Mouse (Mus musculus) intestine, postnatal 0 days (tissue): ENCODE data around the gene Gm11444. TPM values are rescaled to one million over a fixed set of nuclear protein-coding genes. Genes with fewer than 3 reads are reported as not detected.

ENCODE experiments used
- ATAC-seq: fragments of 200-750 bp; cut with Nextera tagmentation; 2 replicates; pipeline ENCODE4 v1.8.0; 2017; ENCODE audit warnings: mild to moderate bottlenecking, moderate TSS enrichment, moderate library complexity
- H3K27ac ChIP-seq: fragments of 300-500 bp; sonication (generic); 2 replicates; pipeline ENCODE4 v1.5.1; 2014; ENCODE audit warnings: mild to moderate bottlenecking, low read depth, low read length, moderate library complexity
- H3K27me3 ChIP-seq: fragments of 300-500 bp; sonication (generic); replicated peaks from 2 replicates; pipeline ENCODE4 v1.6.1; 2014; ENCODE audit warnings: low read length, mixed read lengths; ENCODE audit not compliant: control insufficient read depth, insufficient read depth
- H3K36me3 ChIP-seq: fragments of 300-500 bp; sonication (generic); 2 replicates; pipeline ENCODE4 v1.6.1; 2014; ENCODE audit warnings: mild to moderate bottlenecking, moderate library complexity; ENCODE audit not compliant: control insufficient read depth, insufficient read depth
- H3K4me1 ChIP-seq: fragments of 300-500 bp; sonication (generic); replicated peaks from 2 replicates; pipeline ENCODE4 v1.6.1; 2014; ENCODE audit warnings: antibody characterized with exemption, low read length, mixed read lengths; ENCODE audit not compliant: control insufficient read depth, insufficient read depth
- H3K4me2 ChIP-seq: fragments of 300-500 bp; sonication (generic); replicated peaks from 2 replicates; pipeline ENCODE4 v1.6.1; 2014; ENCODE audit warnings: low read depth, mild to moderate bottlenecking, moderate library complexity
- H3K4me3 ChIP-seq: fragments of 300-500 bp; sonication (generic); 2 replicates; pipeline ENCODE4 v1.5.1; 2014; ENCODE audit warnings: low read depth, low read length
- H3K9ac ChIP-seq: fragments of 300-500 bp; sonication (generic); 2 replicates; pipeline ENCODE4 v1.6.1; 2014; ENCODE audit warnings: mild to moderate bottlenecking, low read depth, low read length
- H3K9me3 ChIP-seq: fragments of 300-500 bp; sonication (generic); 2 replicates; pipeline ENCODE4 v1.6.1; 2016; ENCODE audit warnings: mixed run types; ENCODE audit not compliant: control insufficient read depth
- CTCF ChIP-seq: sonication (generic); IDR thresholded peaks from 2 replicates; pipeline ENCODE4 v1.5.1; 2016; ENCODE audit warnings: low read depth, mild to moderate bottlenecking, control low read depth, antibody characterized with exemption, moderate library complexity
- WGBS: fragments of 180-500 bp; shearing (Covaris S2); extraction: QIAGEN DNeasy Blood & Tissue Kit; methylation state at CpG from one replicate; pipeline ENCODE4 v1.1.7; 2014; 5-methylcytosine and 5-hydroxymethylcytosine counted together
- polyA plus RNA-seq: library from polyadenylated mRNA; unstranded; fragments of >200 nt; fragmentation: Nextera tagmentation; extraction: Ambion mirVana; gene quantifications from 2 replicates; pipeline ENCODE4 v1.2.1, GENCODE M21; 2015

Gm11444 gene
- polyA plus RNA-seq, 1 experiment from 2014 or later: not detected

DNA sequence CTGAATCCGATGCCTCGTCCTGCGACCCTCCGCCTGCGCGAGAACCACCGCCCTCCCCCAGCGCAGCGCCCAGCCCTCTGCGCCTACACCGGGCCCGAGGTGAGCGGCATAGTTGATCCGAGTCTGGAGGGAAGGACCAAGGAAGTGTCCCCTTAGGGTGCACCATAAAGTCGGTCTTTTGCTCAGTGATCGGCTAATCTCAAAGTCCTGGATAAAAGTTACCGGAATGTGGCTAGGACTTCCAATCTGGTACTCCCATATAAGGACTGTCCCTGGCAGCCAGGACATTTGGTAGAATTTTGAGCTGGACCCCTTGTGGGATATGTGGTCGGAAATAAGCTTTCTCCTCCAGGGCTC, 12.9 kb downstream of the Gm11444 start:
- Histone ChIP-seq H3K9me3 (no peaks in the 10 kb centered on the region), H3K4me3 (peak overlapping the region; percentile 60), H3K4me2 (peak overlapping the region; percentile 90), H3K27me3 (peaks cover 94% of the 10 kb centered on the region), H3K36me3 (peaks cover 11% of the 10 kb centered on the region; the same call in 1 of the 2 replicates), H3K4me1 (0 out of 2 replicates have a peak, but pooled peaks cover 4% of the 10 kb centered on the region), H3K9ac (0 out of 2 replicates have a peak overlapping the region, but pooled peaks have one; percentile 7), H3K27ac (peak overlapping the region; percentile 21; the same call in 1 of the 2 replicates)
- ATAC-seq: no peak
- 15% methylated on average over 18 of the region's 18 CpGs for WGBS
- no peak for TF ChIP-seq CTCF

DNA sequence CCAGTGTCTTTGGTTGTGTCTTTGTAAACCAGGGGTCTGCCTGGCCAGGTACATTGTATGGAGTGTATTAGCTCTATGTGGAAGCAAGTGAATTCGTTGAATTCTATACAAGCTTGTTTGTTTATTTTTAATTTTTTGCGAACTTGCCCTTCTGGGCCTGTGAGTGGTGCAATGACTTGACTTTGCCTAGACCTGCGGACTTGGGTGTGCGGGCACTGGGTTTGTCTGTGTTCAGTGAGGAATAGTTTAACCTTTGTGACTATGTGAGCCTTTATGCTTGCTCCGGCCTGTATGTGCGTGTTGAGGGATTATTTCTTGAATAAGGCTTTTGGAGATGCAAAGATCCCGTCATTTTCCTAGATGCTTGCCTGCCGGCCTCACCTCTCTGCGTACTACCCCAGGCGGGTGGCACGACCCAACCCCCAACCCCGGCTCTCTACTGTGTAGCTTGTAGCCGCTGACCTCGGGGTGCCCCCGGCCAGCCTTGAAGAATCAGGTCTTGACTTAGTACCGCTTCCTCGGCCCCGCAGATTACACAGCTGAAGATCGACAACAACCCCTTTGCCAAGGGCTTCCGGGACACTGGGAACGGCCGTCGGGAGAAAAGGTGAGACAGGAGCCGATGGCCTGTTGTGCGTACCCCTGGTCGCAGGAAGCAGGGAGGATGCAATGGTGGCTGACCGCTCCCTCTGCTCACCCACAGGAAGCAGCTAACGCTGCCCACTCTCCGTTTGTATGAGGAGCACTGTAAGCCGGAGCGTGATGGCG, 13.4 kb downstream of the Gm11444 start:
- Histone ChIP-seq H3K27ac (peak overlapping the region; percentile 21; the same call in 1 of the 2 replicates), H3K4me3 (peak overlapping the region; percentile 60), H3K36me3 (peaks cover 11% of the 10 kb centered on the region; the same call in 1 of the 2 replicates), H3K9ac (0 out of 2 replicates have a peak overlapping the region, but pooled peaks have one; percentile 7), H3K4me2 (peak overlapping the region; percentile 90), H3K9me3 (no peaks in the 10 kb centered on the region), H3K4me1 (0 out of 2 replicates have a peak, but pooled peaks cover 6% of the 10 kb centered on the region), H3K27me3 (peaks cover 94% of the 10 kb centered on the region)
- no peak for ATAC-seq
- TF ChIP-seq CTCF: no peak
- 27% methylated on average over 32 of the region's 32 CpGs for WGBS

DNA sequence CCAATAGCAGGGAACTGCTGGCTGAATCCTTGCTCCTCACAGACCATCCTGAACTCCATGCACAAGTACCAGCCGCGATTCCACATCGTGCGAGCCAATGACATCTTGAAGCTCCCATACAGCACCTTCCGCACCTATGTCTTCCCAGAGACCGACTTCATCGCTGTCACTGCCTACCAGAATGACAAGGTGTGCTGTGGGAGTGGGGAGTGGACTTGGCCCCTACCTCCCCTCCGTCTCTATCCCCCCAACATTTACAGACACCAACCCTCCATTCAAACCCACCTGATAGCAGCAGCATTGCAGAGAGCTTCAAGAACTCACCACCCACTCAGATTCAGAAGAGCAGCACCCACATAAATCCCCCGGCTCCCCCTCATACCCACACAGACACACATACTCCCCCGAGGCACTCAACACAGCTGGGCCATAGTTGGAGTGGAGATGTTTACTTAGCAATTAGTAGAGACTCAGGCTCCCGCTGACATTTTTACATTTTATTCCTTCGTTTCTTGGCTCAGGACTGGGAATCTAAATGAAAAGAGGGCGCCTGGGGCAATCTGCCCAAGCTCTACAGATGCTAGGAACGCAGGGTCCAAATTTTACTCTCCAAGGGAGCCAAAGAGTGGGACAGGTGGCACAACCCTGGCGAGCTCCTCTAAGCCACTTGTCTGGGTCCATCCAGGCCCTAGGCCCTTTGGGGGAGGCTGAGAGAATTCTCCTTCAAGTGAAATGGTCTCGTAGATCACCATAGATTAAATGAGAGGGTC, 14.2 kb downstream of the Gm11444 start:
- no peak for ATAC-seq
- 40% methylated on average over 16 of the region's 16 CpGs for WGBS
- H3K27me3 ChIP-seq: peaks cover 94% of the 10 kb centered on the region
- H3K9me3 ChIP-seq: no peaks in the 10 kb centered on the region
- peak overlapping the region; percentile 60 for H3K4me3 ChIP-seq
- H3K9ac ChIP-seq: no peak overlapping the region
- peak overlapping the region; percentile 90 for H3K4me2 ChIP-seq
- no peak overlapping the region for H3K27ac ChIP-seq
- 0 out of 2 replicates have a peak, but pooled peaks cover 6% of the 10 kb centered on the region for H3K4me1 ChIP-seq
- no peak for TF ChIP-seq CTCF
- peaks cover 11% of the 10 kb centered on the region; the same call in 1 of the 2 replicates for H3K36me3 ChIP-seq

DNA sequence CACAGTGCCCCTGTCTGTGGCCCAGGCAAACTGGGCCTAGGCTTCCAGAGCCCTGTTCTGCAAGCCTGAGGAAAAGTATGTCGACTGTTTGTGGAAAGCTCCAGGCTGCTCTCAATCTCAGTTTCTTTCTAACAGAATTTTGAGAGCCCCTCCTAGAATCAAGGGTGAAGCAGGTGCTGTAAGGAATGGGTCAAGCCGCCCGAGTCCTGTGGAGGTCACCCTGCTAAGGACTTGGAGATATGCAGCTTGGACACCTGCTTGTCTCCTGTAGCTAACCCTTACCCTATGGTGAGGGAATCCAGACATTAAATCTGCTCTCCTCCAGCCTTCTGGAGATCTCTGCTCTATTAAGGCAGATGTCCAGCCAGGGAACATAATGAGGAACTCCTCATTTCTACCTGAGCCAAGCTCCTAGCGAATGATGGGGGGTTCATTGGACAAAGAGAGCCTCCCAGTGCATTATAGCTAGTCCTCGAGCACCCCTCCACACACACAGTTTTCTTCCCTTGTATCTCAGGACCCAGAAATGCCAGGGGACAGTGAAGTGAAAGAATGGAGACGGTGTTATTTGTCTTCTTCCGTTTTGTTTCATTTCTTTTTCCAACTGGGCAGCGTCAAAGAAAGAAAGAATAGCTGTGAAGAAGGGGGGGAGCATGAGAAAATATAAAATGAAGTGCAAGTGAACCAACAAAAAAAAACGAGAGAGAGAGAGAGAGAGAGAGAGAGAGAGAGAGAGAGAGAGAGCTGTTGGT, 15.0 kb downstream of the Gm11444 start:
- H3K9ac ChIP-seq: peak overlapping the region; percentile 64
- no peak for ATAC-seq
- 0 out of 2 replicates have a peak, but pooled peaks cover 6% of the 10 kb centered on the region for H3K4me1 ChIP-seq
- peak overlapping the region; percentile 90 for H3K4me2 ChIP-seq
- no peaks in the 10 kb centered on the region for H3K9me3 ChIP-seq
- WGBS: 51% methylated on average over 9 of the region's 9 CpGs
- H3K27ac ChIP-seq: no peak overlapping the region
- peaks cover 94% of the 10 kb centered on the region for H3K27me3 ChIP-seq
- H3K36me3 ChIP-seq: peaks cover 11% of the 10 kb centered on the region; the same call in 1 of the 2 replicates
- no peak for TF ChIP-seq CTCF
- H3K4me3 ChIP-seq: peak overlapping the region; percentile 60

DNA sequence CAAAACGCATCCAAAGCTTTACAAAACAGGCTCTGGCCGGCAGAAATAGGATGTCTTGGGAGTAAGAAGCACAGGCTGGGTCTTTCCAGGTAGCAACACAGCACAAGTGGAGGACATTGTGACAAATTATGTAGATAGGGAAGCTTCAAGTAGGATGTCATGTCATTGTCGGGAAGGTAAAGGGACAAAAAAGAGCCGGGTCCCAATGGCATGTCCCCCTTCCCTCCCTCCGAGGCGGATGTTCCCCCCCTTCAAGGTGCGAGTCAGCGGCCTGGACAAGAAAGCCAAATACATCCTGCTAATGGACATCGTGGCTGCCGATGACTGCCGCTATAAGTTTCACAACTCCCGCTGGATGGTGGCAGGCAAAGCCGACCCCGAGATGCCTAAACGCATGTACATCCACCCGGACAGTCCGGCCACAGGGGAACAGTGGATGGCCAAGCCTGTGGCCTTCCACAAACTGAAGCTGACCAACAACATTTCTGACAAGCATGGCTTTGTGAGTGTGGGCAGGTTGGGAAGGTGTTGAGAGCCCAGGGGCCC, 15.7 kb downstream of the Gm11444 start:
- WGBS: 51% methylated on average over 17 of the region's 17 CpGs
- Histone ChIP-seq H3K27me3 (peaks cover 94% of the 10 kb centered on the region), H3K9ac (peak overlapping the region; percentile 64), H3K4me1 (0 out of 2 replicates have a peak, but pooled peaks cover 6% of the 10 kb centered on the region), H3K27ac (no peak overlapping the region), H3K36me3 (peaks cover 11% of the 10 kb centered on the region; the same call in 1 of the 2 replicates), H3K9me3 (no peaks in the 10 kb centered on the region), H3K4me2 (peak overlapping the region; percentile 90), H3K4me3 (peak overlapping the region; percentile 60)
- ATAC-seq: no peak
- no peak for TF ChIP-seq CTCF
